Mouse (Mus musculus): Measurements from ENCODE around the gene Mak. TPM values are rescaled to one million over a fixed set of nuclear protein-coding genes. Genes with fewer than 3 reads are reported as not detected.

Mak gene
- 0.73 TPM in 1 of 2 replicates, not detected in the other for total RNA-seq (2023)

DNA sequence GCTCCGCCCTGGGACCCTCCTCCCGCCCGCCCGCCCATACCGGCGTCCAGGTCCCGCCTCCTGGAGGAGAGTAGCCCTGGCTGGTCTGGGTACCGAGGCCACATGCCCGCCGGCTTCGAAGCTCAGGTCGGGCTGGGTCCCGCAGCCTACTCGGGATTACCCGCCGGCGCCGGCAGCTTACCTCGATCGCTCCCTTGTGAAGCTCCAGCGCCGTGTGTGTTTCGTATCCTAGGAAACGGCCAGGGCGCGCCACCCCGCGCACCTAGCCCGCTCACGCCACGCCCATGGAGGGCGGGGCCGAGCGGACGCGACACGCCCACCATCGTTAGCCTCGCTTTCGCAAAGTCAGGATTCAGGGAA is at the start of gene Mak:
Gene Mak (minus strand): TSS at position 286 of the 360 bp plus-strand sequence.

DNA sequence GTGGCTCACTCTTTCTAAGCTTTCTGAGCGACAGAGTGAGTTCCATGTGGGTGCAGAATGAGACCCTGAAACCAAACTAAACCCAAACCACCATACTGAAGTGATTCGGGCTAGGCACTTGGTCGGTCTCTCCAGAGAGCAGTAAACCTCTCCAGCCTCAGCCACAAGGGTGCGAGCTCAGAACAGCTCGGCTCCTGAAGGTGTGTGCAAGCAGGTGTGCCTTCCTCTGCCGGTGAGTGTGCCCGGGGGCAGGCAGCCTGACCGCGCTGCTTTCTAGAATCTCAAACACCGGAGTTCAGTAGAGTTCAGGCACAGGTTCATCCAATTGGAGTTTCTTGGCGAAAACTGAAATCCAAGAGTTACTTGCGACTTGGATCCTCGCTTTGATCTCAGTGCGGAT is 34.4 kb upstream of the Mak start, which contains the start of gene Sycp2l:
Gene Sycp2l (plus strand): TSS at position 368 of the 400 bp plus-strand sequence.

DNA sequence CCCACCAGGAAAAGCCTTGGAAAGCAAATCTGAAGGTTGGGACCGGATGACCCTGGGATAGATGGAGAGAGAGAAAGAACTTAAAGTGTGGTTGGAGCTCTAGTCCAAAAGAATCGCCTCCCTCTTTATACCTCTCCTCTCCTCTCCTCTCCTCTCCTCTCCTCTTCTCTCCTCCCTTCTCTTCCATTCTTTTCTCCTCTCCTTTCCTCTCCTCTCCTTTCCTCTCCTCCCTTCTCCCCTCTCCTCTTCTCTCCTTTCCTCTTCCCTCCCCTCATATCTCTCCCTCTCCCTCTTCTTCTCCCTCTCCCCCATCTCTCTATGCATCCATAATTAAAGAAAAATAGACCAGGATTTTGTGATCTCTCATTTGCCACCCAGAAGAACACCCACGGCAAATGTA is 31.4 kb upstream of the Mak start, which contains the start of gene Gcm2:
Gene Gcm2 (minus strand): TSS at position 101 of the 400 bp plus-strand sequence.

DNA sequence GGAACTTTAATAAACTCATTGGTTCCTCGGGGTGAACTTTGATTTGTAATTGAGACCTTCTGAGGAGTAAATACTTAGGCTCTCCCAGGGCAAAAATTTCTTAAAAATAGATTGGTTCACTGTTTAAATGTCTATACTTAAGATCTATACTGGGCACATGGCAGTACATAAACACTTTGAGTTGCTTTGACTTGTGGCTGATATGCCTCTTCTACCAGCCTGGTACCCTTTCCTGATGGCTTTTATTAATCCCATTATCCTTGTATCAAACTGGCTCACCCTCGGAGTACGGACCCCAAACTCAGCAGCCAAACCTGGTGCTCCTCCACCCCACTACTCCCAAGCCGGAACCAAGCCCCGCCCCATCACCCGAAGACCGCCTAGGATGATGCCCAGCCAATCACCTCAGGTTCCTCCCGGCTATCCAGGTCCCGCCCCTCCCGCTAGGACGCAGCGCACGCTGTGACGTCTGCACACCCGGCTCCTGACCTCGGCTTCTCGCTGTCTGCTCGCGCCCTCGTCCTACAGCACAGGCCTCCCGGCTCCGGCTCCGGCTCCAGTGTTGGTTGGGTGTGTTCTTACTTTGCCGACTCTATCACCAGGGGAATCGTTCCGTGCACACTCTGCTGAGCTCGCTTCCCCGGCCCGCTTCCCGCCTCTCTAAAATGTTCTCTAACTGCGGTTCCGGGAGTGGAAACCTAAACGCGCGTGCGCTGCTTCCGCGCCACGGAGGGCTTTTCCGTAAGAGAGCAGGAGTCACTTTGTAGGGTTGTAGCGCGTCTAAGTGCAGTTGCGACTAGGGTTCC is 63.5 kb downstream of the Mak start, which contains the start of gene Tmem14c:
Gene Tmem14c (plus strand): TSS at position 464 of the 806 bp plus-strand sequence.

DNA sequence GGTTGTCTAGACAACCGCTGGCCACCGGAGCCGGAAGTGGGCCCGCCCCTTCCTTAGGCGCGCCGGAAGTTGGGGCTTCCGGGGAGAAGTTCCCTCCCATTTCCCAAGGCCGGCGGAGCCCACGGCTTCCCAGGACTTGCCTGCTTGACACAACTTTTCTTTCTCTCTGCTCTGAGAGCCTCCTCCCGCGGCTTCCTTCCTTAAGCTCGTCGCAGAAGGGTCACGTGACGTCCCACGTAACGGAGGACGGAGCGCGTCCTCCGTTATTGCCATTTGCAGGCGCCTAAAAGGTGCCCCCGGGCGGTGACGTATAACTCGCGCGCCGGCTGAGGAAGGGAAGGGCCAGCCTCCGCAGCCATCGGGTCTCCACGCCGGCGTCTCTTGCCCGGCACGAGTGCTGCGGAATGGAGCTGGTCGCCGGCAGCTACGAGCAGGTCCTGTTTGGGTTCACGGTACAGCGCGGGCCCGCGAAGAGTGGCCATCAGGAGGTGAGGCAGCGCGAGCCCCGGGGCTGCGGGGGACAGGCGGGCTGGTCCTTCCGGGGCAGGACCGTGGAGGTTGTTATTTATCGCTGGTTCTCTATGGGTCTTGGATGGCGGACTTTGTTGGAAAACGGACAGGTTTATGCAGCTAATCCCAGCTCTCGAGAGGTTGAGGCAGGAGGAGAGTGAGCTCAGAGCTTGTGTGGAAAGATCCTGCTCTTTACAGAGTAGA is 78.4 kb downstream of the Mak start, which contains the start of gene Pak1ip1:
Gene Pak1ip1 (plus strand): TSS at position 98 of the 714 bp plus-strand sequence.

Other genes starting within 250 kb of the Mak start
- 194 and 277 TPM in 2 replicates for gene Gcnt2, start 220.0 kb downstream of the Mak start, total RNA-seq (2023)
- gene Pak1ip1, start 78.7 kb downstream of the Mak start, total RNA-seq (2023): 51.6 and 60.9 TPM in 2 replicates
- 69.5 and 77.0 TPM in 2 replicates for gene Tmem14c, start 63.4 kb downstream of the Mak start, total RNA-seq (2023)
- gene Gcm2, start 31.3 kb upstream of the Mak start, total RNA-seq (2023): not detected in 2 replicates
- not detected in 2 replicates for gene Sycp2l, start 34.6 kb upstream of the Mak start, total RNA-seq (2023)
- gene Elovl2, start 140.7 kb upstream of the Mak start, total RNA-seq (2023): not detected in 2 replicates
- 3.5 and 4.0 TPM in 2 replicates for gene Smim13, start 170.1 kb upstream of the Mak start, total RNA-seq (2023)
- gene Gm17364, start 194.3 kb upstream of the Mak start, total RNA-seq (2023): not detected in 2 replicates

Data from neutrophil, adult 65 days (primary cell).